Mouse (Mus musculus) monocyte, adult 5-6 weeks (primary cell): ENCODE data around the gene Selenom. TPM values are rescaled to one million over a fixed set of nuclear protein-coding genes. Genes with fewer than 3 reads are reported as not detected.

Experiments used
- ATAC-seq: fragments of 153-309, 156-312 bp; replicated peaks from 2 replicates; pipeline ENCODE4 v1.8.0; 2017; ENCODE audit warnings: mild to moderate bottlenecking; ENCODE audit not compliant: low TSS enrichment, insufficient number of reproducible peaks, severe bottlenecking, poor library complexity, low FRiP score
- total RNA-seq: library from RNA; stranded (forward); fragments of 200-1000, 200-491, 200-594 nt; gene quantifications from 3 replicates; pipeline ENCODE4 v1.2.3, GENCODE M21; 2017

Gene Selenom
- total RNA-seq, 1 experiment from 2014 or later = 7.5 TPM

GRCm38 (mm10) chr11:3540451-3541085, 26.1 kb downstream of the Selenom start, which contains the start of gene Smtn:
Gene Smtn (minus strand): TSS chr11:3540612.
- no peak for ATAC-seq

GRCm38 (mm10) chr11:3541932-3542331, 27.4 kb downstream of the Selenom start:
- no peak for ATAC-seq

DNA sequence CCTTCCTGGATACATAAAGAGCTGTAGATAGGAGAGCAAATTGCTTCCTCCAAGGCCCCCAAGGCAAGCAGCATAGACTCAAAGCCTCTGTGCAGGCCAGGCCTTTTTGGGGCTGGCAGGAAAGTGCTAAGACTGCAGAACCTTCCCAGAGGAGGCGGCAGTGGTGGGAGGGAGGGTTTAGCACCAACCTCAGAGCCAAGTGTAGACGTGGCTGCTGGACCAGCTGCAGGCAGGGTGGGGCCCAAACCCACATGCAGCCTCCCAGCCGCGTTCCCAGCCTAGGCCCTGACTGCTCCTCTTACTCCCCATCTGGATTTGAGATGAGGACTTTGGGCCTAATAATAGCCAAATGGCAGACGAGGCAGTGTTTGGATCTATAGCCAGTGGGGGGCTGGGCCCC, 28.5 kb downstream of the Selenom start:
- ATAC-seq = no peak

- ATAC-seq = no peak
Observed at GRCm38 (mm10) chr11:3544409-3544808, 29.9 kb downstream of the Selenom start.

DNA sequence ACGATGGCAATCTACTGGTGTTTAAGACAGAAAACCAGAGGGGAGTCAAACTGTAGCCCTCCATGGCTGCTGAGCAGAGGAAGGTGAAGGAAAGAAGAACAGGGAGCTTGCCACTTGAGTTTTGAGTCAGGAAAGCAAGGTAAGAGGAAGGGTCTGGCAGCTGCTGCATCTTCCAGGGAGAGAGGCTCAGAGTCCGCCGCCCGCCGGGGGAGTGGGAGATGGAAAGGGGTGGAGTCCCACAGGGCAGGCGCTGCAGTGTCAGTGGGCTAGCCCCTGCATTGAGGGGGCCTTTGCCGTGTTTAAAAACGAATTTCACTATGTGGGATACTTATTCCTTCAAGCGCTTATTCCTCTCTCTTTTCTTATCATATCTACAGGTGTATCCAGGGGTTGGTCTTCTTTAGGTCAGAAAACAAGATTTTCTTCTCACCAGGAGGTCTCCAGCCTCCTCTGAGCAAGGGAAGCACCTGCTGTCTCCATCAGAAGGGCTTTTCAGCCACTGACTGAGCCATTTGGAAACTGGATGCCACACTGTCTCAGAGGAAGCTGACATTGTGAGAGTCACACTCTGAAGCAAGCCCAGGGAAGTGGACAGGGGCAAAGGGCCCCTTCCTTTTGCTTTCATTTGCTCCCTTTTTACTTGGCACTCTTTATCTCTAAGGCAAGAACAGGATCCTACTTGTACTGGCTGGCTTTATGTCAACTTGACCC, 31.2 kb downstream of the Selenom start:
- no peak for ATAC-seq

GRCm38 (mm10) chr11:3546242-3546562, 31.7 kb downstream of the Selenom start:
- no peak for ATAC-seq

- no peak for ATAC-seq
Observed at GRCm38 (mm10) chr11:3547047-3547446, 32.6 kb downstream of the Selenom start.

- ATAC-seq = no peak
Observed at GRCm38 (mm10) chr11:3547969-3548368, 33.5 kb downstream of the Selenom start.

DNA sequence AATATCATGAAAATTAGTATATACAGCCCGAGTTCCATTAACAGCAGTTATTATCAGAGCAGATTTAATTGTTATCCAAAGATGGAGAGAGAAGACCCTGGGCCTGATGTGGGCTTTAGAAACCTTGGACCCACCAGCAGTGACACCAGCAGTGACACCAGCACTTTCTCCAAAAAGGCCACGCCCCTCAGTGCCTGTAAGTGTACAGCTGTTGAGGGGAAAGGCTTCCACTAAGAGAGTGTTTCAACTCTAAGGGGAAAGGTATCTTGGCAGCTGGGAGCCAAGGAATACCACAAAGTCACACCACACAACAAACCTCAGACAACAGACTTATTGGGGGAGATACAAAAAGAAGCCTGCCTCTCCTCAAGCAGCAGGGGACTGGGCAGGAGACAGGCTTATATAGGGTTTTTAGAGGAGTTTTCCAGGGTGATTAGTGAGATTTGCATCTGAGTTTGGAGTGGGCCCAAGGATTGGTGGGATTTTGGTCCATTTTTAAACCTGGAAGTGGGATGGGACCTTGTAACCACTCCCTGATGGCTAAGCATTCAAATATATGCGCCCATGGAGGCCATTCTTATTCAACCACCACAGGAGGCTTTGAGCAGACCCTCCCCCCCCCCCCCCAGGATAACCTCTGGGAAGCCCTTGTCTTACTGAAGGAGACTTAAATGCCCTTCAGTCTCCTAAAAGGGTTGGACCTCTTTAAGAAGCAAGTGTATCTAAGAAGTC, 34.2 kb downstream of the Selenom start:
- no peak for ATAC-seq

DNA sequence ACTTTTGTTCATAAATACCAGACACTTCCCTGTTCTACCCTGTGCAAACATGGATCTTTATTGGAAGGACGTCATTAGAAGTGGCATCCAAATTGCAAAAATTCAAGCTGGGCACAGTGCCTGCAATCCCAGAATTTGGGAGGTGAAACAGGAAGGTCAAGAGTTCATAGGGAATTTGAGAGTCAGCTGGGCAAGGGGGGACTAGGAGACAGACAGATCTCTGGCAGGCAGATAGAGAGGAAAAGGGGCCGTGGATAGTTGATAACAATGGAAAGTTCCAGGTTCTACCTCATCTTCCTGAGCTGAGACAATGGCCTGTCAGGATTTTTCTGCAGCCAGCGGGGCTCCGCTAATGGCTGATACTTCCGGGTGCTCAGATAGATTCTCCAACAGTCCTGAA, 35.3 kb downstream of the Selenom start:
- ATAC-seq = no peak

DNA sequence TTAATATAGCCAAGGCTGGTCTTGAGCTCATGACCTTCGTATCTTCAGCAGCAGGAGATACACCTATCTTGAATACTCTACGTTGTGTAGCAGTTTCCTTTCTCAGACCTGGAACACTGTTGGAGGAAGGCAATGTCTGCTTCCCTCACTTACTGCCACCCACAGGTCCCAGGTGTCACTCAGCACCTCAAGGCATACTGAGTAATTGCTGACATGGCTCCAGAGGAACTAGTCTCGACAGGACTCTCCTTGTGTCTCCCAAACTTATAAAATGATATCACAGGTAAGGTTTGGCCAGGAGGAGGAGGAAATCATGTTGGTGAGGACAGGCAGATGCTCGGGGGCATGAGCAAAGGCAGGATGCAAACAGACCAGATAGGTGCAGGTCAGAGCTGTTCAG, 40.5 kb downstream of the Selenom start:
- no peak for ATAC-seq

GRCm38 (mm10) chr11:3557852-3558251, 43.4 kb downstream of the Selenom start:
- no peak for ATAC-seq

GRCm38 (mm10) chr11:3560202-3560601, 45.7 kb downstream of the Selenom start:
- no peak for ATAC-seq

- ATAC-seq = no peak
Observed at GRCm38 (mm10) chr11:3563853-3564252, 49.4 kb downstream of the Selenom start.

DNA sequence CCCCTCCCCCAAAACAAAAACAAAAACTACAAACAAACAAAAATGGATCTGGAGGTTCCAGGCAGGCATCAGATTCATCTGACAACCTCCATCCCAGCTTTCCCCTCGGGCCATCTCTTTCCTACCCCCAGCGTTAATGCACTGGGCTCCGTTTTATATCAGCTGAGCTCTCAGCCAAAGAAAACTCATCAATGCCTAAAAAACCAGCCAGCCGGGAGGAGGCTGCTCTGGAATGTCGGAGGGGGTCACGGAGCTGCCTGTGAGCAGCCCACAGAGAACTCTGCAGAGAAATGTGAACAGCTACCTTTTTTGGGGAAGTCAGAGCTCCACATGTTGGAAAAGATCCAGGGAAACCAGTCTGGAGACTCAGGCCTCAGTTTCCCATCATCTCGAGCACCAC, 50.0 kb downstream of the Selenom start:
- ATAC-seq = no peak

GRCm38 (mm10) chr11:3566018-3566417, 51.5 kb downstream of the Selenom start:
- no peak for ATAC-seq
